Comparison of ENCODE assay signal across 26 mouse cellular contexts in genomic region chr11:63565471-63566232, GRCm38 (mm10).
DNase-seq lines count a peak whose midpoint lies in the region; ATAC-seq and TF ChIP-seq lines count a peak whose summit lies in the region.
"Had no signal": no experiment of that assay in that cellular context is flagged by ENCODE, and none has a peak within 500 bp of the region (broad histone marks: within the 10 kb centered on the region; RNA-seq: fewer than 3 reads in every experiment).

No protein-coding gene starts in this region.

- no peak for TF ChIP-seq POLR2A in lung, adult 2 months (IDR thresholded peaks at IDR 0.05; ENCODE audit: borderline replicate concordance, extremely low read depth, low read depth, low read length)

- TF ChIP-seq CTCF in lung, adult 2 months (IDR thresholded peaks at IDR 0.05; ENCODE audit: insufficient read depth, low read length) = no peak
- no peak for TF ChIP-seq CTCF in Patski (IDR thresholded peaks at IDR 0.05)
- TF ChIP-seq CTCF in intestine, postnatal 0 days (IDR thresholded peaks at IDR 0.05; ENCODE audit: low read depth) = no peak

- CTCF ChIA-PET in Patski (lab: Charles Lee) = interaction anchor here (1.6 kb wide), 1 partner anchor 7 kb away, joined by 3 read pairs; no protein-coding TSS in a partner anchor

- in situ Hi-C loops in Patski (cut with MboI; ENCODE audit: low pct_unique_long_range_greater_than_20kb) = no loop called here

- H3K27ac ChIP-seq in intestine, postnatal 0 days (ENCODE audit: low read depth, low read length) = no peak overlapping the region
- H3K27ac ChIP-seq: heart, embryonic 15.5 days; hindbrain, embryonic 15.5 days; layer of hippocampus, adult 2 months; limb, embryonic 10.5 days; liver, embryonic 15.5 days; midbrain, embryonic 13.5 days had no signal

- 58% methylated on average over 8 of the region's 8 CpGs for WGBS in lung, adult 2 months
- 52% methylated on average over 8 of the region's 8 CpGs for WGBS in intestine, postnatal 0 days

- H3K9me3 ChIP-seq in intestine, postnatal 0 days (ENCODE audit: control insufficient read depth) = no peaks in the 10 kb centered on the region
- H3K9me3 ChIP-seq: heart, embryonic 15.5 days; hindbrain, embryonic 15.5 days; limb, embryonic 10.5 days; liver, embryonic 15.5 days; midbrain, embryonic 13.5 days had no signal

- H3K36me3 ChIP-seq in intestine, postnatal 0 days (ENCODE audit: control insufficient read depth, insufficient read depth) = no peaks in the 10 kb centered on the region
- H3K36me3 ChIP-seq: heart, embryonic 15.5 days; hindbrain, embryonic 15.5 days; limb, embryonic 10.5 days; liver, embryonic 15.5 days; midbrain, embryonic 13.5 days had no signal

- no peak overlapping the region for H3K4me2 ChIP-seq in intestine, postnatal 0 days (replicated peaks; ENCODE audit: low read depth)
- H3K4me2 ChIP-seq: heart, embryonic 15.5 days; hindbrain, embryonic 15.5 days; liver, embryonic 15.5 days; midbrain, embryonic 13.5 days had no signal

- peak; percentile 27 for DNase-seq in adrenal gland, postnatal 10 days
- DNase-seq in adrenal gland, postnatal 4 days (ENCODE audit: low spot score in 2 of 2) = no peak
- peak; percentile 8 for DNase-seq in lung, postnatal 10 days
- DNase-seq in lung, adult 2 months = no peak
- DNase-seq in Patski (ENCODE audit: low read depth, low spot score) = peak; percentile 9
- peak; percentile 18 for DNase-seq in lung, postnatal 25 days (ENCODE audit: low spot score)
- DNase-seq in gastrocnemius, postnatal 25 days = no peak
- DNase-seq: adrenal gland, postnatal 25 days; cerebellum, adult 18-20 months; cerebellum, postnatal 14 days; gastrocnemius, postnatal 36 days; heart, postnatal 4 days; kidney, adult 9 months; kidney, postnatal 14 days; liver; thymus, postnatal 25 days had no signal

- no peak overlapping the region for H3K9ac ChIP-seq in intestine, postnatal 0 days (ENCODE audit: low read depth, low read length)
- H3K9ac ChIP-seq: heart, embryonic 15.5 days; hindbrain, embryonic 15.5 days; liver, embryonic 15.5 days; midbrain, embryonic 13.5 days had no signal

- no peaks in the 10 kb centered on the region for H3K4me1 ChIP-seq in lung, adult 2 months (ENCODE audit: control insufficient read depth, insufficient read depth, low read length)
- no peaks in the 10 kb centered on the region for H3K4me1 ChIP-seq in intestine, postnatal 0 days (replicated peaks; ENCODE audit: control insufficient read depth, insufficient read depth, low read length)
- H3K4me1 ChIP-seq: hindbrain, embryonic 15.5 days; liver, embryonic 15.5 days; megakaryocyte, embryonic 14.5 days; midbrain, embryonic 13.5 days had no signal

- peaks cover 18% of the 10 kb centered on the region for H3K27me3 ChIP-seq in Patski
- H3K27me3 ChIP-seq in intestine, postnatal 0 days (replicated peaks; ENCODE audit: control insufficient read depth, insufficient read depth, low read length) = no peaks in the 10 kb centered on the region
- H3K27me3 ChIP-seq: hindbrain, embryonic 15.5 days; liver, embryonic 15.5 days; megakaryocyte, embryonic 14.5 days; midbrain, embryonic 13.5 days had no signal

- H3K4me3 ChIP-seq in lung, adult 2 months (replicated peaks; ENCODE audit: extremely low read depth, low read depth, low read length) = no peak overlapping the region
- no peak overlapping the region for H3K4me3 ChIP-seq in intestine, postnatal 0 days (ENCODE audit: low read depth, low read length)
- H3K4me3 ChIP-seq: heart, embryonic 15.5 days; hindbrain, embryonic 15.5 days; layer of hippocampus, adult 2 months; limb, embryonic 10.5 days; liver, embryonic 15.5 days; megakaryocyte, embryonic 14.5 days; midbrain, embryonic 13.5 days had no signal

- POLR2A ChIA-PET in Patski (lab: Charles Lee) = no interaction called here

- no peak for ATAC-seq in Patski
- ATAC-seq in intestine, postnatal 0 days = no peak
- ATAC-seq: activated CD4-positive, CD25-positive, alpha-beta regulatory T cell, adult 4 months; forebrain, embryonic 14.5 days; midbrain, embryonic 13.5 days had no signal

Comparison
In these comparisons a context has a peak if more than half of its experiments do, and no peak if none do; other contexts are left out.
1. DNase-seq: peak in adrenal gland, postnatal 10 days (single experiment), lung, postnatal 10 days (single experiment), Patski (single experiment) and lung, postnatal 25 days (single experiment); none in adrenal gland, postnatal 4 days (0 of 2), lung, adult 2 months (single experiment) and gastrocnemius, postnatal 25 days (single experiment).